Comparison of ENCODE assay signal across 9 mouse cellular contexts in genomic region chr8:12564307-12564706, GRCm38 (mm10). TPM values are rescaled to one million over a fixed set of nuclear protein-coding genes. Genes with fewer than 3 reads are reported as not detected.
DNase-seq lines count a peak whose midpoint lies in the region; ATAC-seq and TF ChIP-seq lines count a peak whose summit lies in the region.
"Had no signal": no experiment of that assay in that cellular context is flagged by ENCODE, and none has a peak within 500 bp of the region (broad histone marks: within the 10 kb centered on the region; RNA-seq: fewer than 3 reads in every experiment).

No protein-coding gene starts in this region.

- H3K27me3 ChIP-seq in heart, adult 2 months (ENCODE audit: control insufficient read depth, insufficient read depth, low read length), result no peaks in the 10 kb centered on the region
- peaks cover 16% of the 10 kb centered on the region for H3K27me3 ChIP-seq in hindbrain, postnatal 0 days (ENCODE audit: insufficient read depth, low read length)
- no peaks in the 10 kb centered on the region for H3K27me3 ChIP-seq in small intestine, adult 2 months (ENCODE audit: control insufficient read depth, insufficient read depth, low read length)

- H3K36me3 ChIP-seq in heart, adult 2 months (ENCODE audit: control insufficient read depth, insufficient read depth, low read length), result no peaks in the 10 kb centered on the region
- no peaks in the 10 kb centered on the region for H3K36me3 ChIP-seq in hindbrain, postnatal 0 days (ENCODE audit: insufficient read depth, low read length)
- no peaks in the 10 kb centered on the region for H3K36me3 ChIP-seq in small intestine, adult 2 months (ENCODE audit: control insufficient read depth, insufficient read depth, low read length)

- no peak overlapping the region for H3K4me3 ChIP-seq in heart, adult 2 months
- no peak overlapping the region for H3K4me3 ChIP-seq in hindbrain, postnatal 0 days (ENCODE audit: low read length)
- no peak overlapping the region for H3K4me3 ChIP-seq in small intestine, adult 2 months (ENCODE audit: low read depth, low read length)

- no peak overlapping the region for H3K27ac ChIP-seq in heart, adult 2 months
- H3K27ac ChIP-seq in hindbrain, postnatal 0 days, result no peak overlapping the region
- no peak overlapping the region for H3K27ac ChIP-seq in small intestine, adult 2 months (ENCODE audit: insufficient read depth, low read depth, low read length)

- TF ChIP-seq POLR2A in heart, adult 2 months (IDR thresholded peaks at IDR 0.05; ENCODE audit: insufficient read depth, low read depth, low read length), result no peak
- no peak for TF ChIP-seq POLR2A in small intestine, adult 2 months (IDR thresholded peaks at IDR 0.05; ENCODE audit: low read depth, low read length)

- 6% methylated on average over 4 of the region's 4 CpGs for WGBS in heart, adult 2 months
- WGBS in hindbrain, postnatal 0 days, result 2% methylated on average over 4 of the region's 4 CpGs
- WGBS in small intestine, adult 2 months, result 5% methylated on average over 4 of the region's 4 CpGs

- H3K79me2 ChIP-seq in heart, adult 2 months (replicated peaks; ENCODE audit: control insufficient read depth, insufficient read depth, low read length), result no peaks in the 10 kb centered on the region

- no peaks in the 10 kb centered on the region for H3K4me1 ChIP-seq in heart, adult 2 months (ENCODE audit: control insufficient read depth, insufficient read depth, low read length)
- H3K4me1 ChIP-seq in hindbrain, postnatal 0 days (ENCODE audit: insufficient read depth, low read length), result peaks cover 3% of the 10 kb centered on the region; the same call in 1 of the 2 replicates
- H3K4me1 ChIP-seq in small intestine, adult 2 months (ENCODE audit: control insufficient read depth, insufficient read depth, insufficient read length, low read length), result no peaks in the 10 kb centered on the region

- DNase-seq in heart, adult 2 months, result no peak
- DNase-seq in heart, adult 8-10 months (ENCODE audit: low spot score), result no peak
- DNase-seq in ES-CJ7 (ENCODE audit: low read depth, low spot score), result peak; percentile 82
- DNase-seq in embryo, embryonic 11.5 days (ENCODE audit: low read depth, low spot score), result peak; percentile 53
- DNase-seq in hindbrain, postnatal 0 days (ENCODE audit: low spot score), result peak; percentile 88
- peak; percentile 26 for DNase-seq in lung, postnatal 36 days
- no peak for DNase-seq in c-Kit-positive CD71-positive TER-119-positive erythroid progenitor cells, embryonic 14.5 days (ENCODE audit: low spot score)

- no peak overlapping the region for H3K9ac ChIP-seq in heart, adult 2 months (ENCODE audit: low read depth, low read length)
- no peak overlapping the region for H3K9ac ChIP-seq in hindbrain, postnatal 0 days (replicated peaks; ENCODE audit: low read length)

- TF ChIP-seq EP300 in heart, adult 2 months (IDR thresholded peaks at IDR 0.05; ENCODE audit: insufficient read depth, low read depth, low read length), result no peak

- TF ChIP-seq CTCF in heart, adult 2 months (IDR thresholded peaks at IDR 0.05), result peak; percentile 74
- peak; percentile 97 for TF ChIP-seq CTCF in hindbrain, postnatal 0 days (IDR thresholded peaks at IDR 0.05; ENCODE audit: low read depth)
- peak; percentile 36; the same call in 1 of the 2 replicates for TF ChIP-seq CTCF in small intestine, adult 2 months (IDR thresholded peaks at IDR 0.05; ENCODE audit: extremely low read depth, insufficient read length, insufficient replicate concordance, low read depth, low read length)

- H3K9me3 ChIP-seq in hindbrain, postnatal 0 days (ENCODE audit: low read length), result no peaks in the 10 kb centered on the region

- peak; percentile 82 for ATAC-seq in hindbrain, postnatal 0 days

- intact Hi-C loops in heart, adult 2 months (cut with DNase I), result loop anchor here (1.0 kb wide), 1 partner anchor 607 kb away; no protein-coding TSS in a partner anchor

- H3K4me2 ChIP-seq in hindbrain, postnatal 0 days (ENCODE audit: low read depth, low read length), result no peak overlapping the region

RNA-seq across cellular contexts. Expression of gene Spaca7, which starts 8.5 kb away (rescaled TPM):
- not detected for total RNA-seq in heart, adult 2 months (2021)
- polyA plus RNA-seq in heart, adult 2 months (2012; rRNA removed), result not detected in 2 replicates
- total RNA-seq in heart, adult 8-10 months (2022), result not detected
- not detected in 2 replicates for total RNA-seq in hindbrain, postnatal 0 days (2014; rRNA removed)
- not detected in 2 replicates for polyA plus RNA-seq in hindbrain, postnatal 0 days (2015; fragmentation: Nextera tagmentation; extraction: Ambion mirVana)
- polyA plus RNA-seq in small intestine, adult 2 months (2012; rRNA removed), result not detected in 2 replicates
- polyA plus RNA-seq: stomach, embryonic 16.5 days had no signal

Comparison
In these comparisons a context has a peak if more than half of its experiments do, and no peak if none do; other contexts are left out.
1. DNase-seq: peak in ES-CJ7 (single experiment), embryo, embryonic 11.5 days (single experiment), hindbrain, postnatal 0 days (single experiment) and lung, postnatal 36 days (single experiment); none in heart, adult 2 months (0 of 2), heart, adult 8-10 months (single experiment) and c-Kit-positive CD71-positive TER-119-positive erythroid progenitor cells, embryonic 14.5 days (single experiment).
2. CTCF ChIP-seq: peak in every context shown above with its lines; median percentile 97 in hindbrain, postnatal 0 days; 74 in heart, adult 2 months; 36 in small intestine, adult 2 months.